Mouse (Mus musculus) frontal cortex, adult 2 months (tissue): ENCODE measurements around the gene Cep78. TPM values are rescaled to one million over a fixed set of nuclear protein-coding genes. Genes with fewer than 3 reads are reported as not detected.

Source experiments
- DNase-seq, 2 experiments: peaks; one replicate each; pipeline ENCODE4 v3.0.0; 2022; ENCODE audit warnings: low spot score in 1 of 2; ENCODE audit errors: extremely low spot score in 1 of 2
- polyA plus RNA-seq: library from polyadenylated mRNA; depleted of rRNA; stranded (reverse); fragments of >200 nt; gene quantifications from 2 replicates; pipeline ENCODE4 v1.2.3, GENCODE M21; 2012; rRNA removed

Gene Cep78
- 8.5 and 10.1 TPM in 2 replicates for polyA plus RNA-seq

- peak; percentile 76 to 92 for DNase-seq
Measured at GRCm38 (mm10) chr19:15984449-15985171, at the start of gene Cep78. Cep78 (minus strand) TSS chr19:15984989.

DNA sequence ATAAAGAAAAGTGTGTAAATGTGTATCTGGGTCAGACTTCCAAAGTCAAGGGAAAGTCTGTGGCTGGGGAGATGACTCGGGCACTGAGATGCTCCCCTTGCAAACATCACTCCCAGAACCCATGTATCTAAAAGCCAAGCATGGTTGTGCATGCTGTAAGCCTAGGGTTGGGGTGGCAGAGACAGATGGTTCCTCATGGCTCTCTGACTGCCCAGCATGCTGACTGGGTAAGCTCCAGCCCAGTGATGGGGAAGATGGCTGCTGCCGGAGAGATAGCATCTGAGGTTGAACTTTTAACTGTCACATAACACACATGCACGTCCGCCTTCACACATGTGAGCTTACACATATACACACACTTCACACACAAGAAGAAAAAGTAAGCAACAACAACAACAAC lies 46.5 kb upstream of the Cep78 start:
- no peak for DNase-seq

DNA sequence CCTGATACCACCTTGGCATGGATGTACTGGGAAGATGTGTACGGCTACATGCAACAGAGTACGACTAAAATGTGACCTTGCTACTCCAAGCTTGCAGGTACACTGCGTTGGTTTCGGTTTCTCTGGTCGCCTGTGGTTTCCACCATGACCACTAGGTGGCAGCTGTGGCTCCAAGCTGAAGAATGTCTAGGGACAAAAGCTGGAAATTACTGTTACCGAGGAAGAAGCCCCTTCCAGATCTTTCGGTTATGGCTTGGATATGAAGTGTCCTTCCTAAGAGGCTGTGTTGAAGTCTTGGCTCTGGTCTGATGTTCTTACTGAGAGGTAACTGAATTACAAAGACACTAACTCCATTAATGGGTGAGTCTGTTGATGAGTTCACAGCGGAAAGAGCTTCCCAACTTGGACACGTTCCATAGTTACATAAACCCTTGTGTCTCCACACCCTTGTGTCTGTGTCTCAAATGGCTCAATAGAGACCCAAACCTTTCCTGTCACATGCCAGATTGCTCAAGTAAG lies 44.5 kb upstream of the Cep78 start:
- peak; percentile 28 to 45 for DNase-seq

- DNase-seq: no peak
Measured at GRCm38 (mm10) chr19:16028746-16029252, 44.0 kb upstream of the Cep78 start.

DNA sequence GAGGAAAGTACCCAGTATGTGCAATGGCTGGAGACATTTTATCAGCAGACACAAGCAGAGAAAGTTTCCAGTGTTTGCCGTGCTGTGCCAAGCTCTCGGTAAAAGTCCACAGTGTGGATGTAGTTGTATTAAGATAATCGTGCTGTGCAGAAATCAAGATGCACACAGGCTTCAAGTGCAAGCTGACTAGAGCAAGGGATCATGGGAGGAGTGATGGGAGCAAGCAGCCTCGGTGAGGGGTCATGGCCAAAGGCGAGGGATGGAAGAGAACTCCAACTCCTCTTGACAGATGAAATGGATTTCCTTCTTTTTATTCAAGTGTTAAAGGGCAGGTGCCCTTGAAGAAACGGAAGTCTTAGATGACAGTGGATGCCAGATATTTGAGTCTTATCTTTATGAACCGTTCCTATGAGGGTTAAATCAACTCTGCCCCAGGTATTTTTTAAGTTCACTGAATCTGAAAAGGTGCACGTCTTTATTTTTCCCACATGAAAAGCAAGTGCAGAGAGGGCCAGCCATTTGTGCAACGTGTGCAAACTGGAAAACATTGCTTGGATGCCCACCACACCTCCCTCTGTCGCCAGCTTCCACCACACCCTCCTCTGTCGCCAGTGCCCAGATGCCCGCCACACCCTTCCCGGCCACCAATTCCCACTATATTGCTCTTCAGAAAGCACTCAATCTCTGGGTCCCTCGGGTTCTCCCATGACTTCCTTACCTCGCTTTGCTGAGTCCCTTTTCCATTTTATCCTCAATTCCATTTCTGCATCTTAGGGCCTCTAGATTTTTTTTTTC lies 43.3 kb upstream of the Cep78 start:
- DNase-seq: no peak

- no peak for DNase-seq
Measured at GRCm38 (mm10) chr19:16026276-16026675, 41.5 kb upstream of the Cep78 start.

GRCm38 (mm10) chr19:16022178-16022577 lies 37.4 kb upstream of the Cep78 start:
- no peak for DNase-seq

- no peak for DNase-seq
Measured at GRCm38 (mm10) chr19:16016171-16016570, 31.4 kb upstream of the Cep78 start.

- DNase-seq: no peak
Measured at GRCm38 (mm10) chr19:16015191-16015968, 30.6 kb upstream of the Cep78 start.

DNA sequence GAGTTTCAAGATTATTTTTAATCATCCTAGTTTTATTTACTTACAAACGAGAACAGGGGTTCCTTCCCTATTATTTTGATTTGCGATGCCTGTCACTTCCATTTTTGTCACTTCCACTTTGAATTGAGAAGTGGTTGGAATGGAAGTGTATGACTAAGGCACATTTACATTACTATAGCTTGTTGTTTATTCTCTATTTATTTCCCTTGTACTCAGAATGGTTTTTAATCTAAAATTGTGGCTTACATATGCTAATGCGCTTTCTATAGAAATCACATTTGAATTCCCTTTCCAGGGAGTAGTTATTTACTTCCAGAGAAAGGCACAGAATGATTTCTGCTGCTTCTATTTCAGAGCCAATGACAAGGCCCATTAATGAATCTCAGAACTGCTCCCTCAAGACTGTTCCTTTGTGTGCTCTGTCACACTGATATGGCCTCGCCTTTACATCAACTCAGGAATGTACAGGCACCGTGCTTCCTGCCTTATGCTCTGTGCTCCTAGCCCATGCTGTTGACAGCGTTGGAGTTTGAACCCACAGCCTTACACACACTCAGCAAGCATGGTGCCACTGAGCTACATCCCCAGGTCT lies 25.1 kb upstream of the Cep78 start:
- DNase-seq: no peak

DNA sequence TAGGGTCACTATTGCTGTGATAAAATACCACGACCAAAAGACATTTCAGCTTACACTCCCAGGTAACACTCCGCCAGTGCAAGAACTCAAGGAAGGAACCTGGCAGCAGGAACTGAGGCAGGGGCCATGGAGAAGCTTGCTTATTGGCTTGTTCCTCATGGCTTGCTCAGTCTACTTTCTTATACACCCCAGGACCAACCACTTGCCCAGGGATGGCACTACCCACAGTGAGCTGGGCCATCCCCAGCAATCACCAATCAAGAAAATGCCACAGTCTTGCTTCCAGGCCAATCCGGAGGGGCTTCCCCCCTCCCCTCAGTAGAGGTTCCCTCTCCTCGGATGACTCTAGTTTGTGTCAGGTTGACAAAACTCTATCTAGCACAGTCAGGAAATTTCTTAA lies 24.3 kb upstream of the Cep78 start:
- DNase-seq: no peak

GRCm38 (mm10) chr19:16007131-16007530 lies 22.3 kb upstream of the Cep78 start:
- DNase-seq: peak; percentile 69 to 78

DNA sequence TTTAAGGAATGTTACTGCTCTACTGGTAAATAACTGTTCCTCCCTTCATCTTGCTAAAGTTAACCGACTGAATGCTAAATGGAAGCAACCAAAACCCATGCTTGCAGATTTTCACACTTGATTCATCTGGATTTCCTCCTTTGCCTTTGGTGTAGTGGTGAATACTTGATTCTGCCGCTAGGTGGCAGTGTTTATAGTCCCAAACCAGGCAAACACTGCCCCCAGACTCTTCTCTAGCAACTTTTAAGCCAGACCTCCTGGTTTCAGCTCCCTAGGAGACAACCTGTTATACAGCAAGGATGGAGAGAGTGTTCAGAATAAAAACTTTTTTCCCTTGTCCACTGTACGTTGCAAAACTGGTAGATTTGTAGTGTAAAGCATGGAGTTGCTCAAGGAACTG lies 13.4 kb upstream of the Cep78 start:
- DNase-seq: peak; percentile 28 to 85

GRCm38 (mm10) chr19:15996901-15997564 lies 12.2 kb upstream of the Cep78 start:
- DNase-seq: peak; percentile 58 to 81

- no peak for DNase-seq
Measured at GRCm38 (mm10) chr19:15990102-15990501, 5.3 kb upstream of the Cep78 start.

- DNase-seq: no peak
Measured at GRCm38 (mm10) chr19:15985172-15985713, 454 bp upstream of the Cep78 start.

GRCm38 (mm10) chr19:15983739-15984344 lies 947 bp downstream of the Cep78 start:
- DNase-seq: no peak

- no peak for DNase-seq
Measured at GRCm38 (mm10) chr19:15982926-15983738, 1.7 kb downstream of the Cep78 start.
